Mouse (Mus musculus) central nervous system, embryonic 14 days (tissue): ENCODE results near the gene Esp18. TPM values are rescaled to one million over a fixed set of nuclear protein-coding genes. Genes with fewer than 3 reads are reported as not detected.

Experiments used
- polyA plus RNA-seq: library from polyadenylated mRNA; depleted of rRNA; stranded (reverse); fragments of >200 nt; gene quantifications from 2 replicates; pipeline ENCODE4 v1.2.3, GENCODE M21; 2012; rRNA removed

The Esp18 gene
- polyA plus RNA-seq, result not detected in 2 replicates

DNA sequence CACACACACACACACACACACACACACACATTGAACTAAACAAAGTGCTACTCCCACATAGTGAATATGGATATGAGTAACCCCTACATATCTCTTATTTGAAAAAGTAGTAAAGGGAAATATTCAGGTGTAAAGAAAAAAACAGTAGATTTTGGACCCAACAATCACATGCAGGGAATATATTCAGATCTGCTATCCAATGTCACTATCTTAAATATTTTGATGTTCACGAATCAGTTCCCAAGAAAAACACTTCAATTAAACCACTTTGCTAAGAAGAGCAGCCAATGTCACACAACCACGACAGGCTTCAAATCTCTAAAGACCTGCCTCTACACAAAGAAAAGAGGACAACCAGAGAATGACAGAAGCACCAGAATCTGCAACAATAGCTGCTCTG lies at the start of gene Esp18:
Esp18 (plus strand) TSS at position 301 of the 400 bp plus-strand sequence.

Other genes starting within 250 kb of the Esp18 start
- not detected in 2 replicates for gene Esp16, start 129.8 kb downstream of the Esp18 start, polyA plus RNA-seq
- gene Esp15, start 234.6 kb downstream of the Esp18 start, polyA plus RNA-seq, result not detected in 2 replicates